Mouse (Mus musculus) kidney, adult 8-10 months (tissue): Measurements from ENCODE around the gene 1700067K01Rik.
A peak's percentile ranks its signal among the peaks of the same experiment; 100 is the strongest.
"Not testable (repeated sequence)": the region's sequence is repeated elsewhere in the genome, so short reads cannot be mapped to it uniquely, and the experiment has no call there.

Experiments used
- DNase-seq, 2 experiments: peaks; one replicate each; pipeline ENCODE4 v3.0.0; 2022

The 1700067K01Rik gene

DNA sequence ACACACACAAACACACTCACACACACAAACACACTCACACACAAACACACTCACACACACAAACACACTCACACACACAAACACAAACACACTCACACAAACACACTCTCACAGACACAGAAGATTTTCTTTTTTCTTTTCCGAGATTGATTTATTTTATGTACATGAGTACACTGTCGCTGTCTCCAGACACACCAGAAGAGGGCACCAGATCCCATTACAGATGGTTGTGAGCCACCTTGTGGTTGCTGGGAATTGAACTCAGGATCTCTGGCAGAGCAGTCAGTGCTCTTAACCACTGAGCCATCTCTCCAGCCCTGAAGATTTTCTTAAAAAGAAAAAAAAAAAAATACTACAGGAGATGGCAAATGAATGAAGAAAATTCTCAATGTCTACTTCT lies 18.1 kb upstream of the 1700067K01Rik start:
- DNase-seq, result not testable (repeated sequence)

DNA sequence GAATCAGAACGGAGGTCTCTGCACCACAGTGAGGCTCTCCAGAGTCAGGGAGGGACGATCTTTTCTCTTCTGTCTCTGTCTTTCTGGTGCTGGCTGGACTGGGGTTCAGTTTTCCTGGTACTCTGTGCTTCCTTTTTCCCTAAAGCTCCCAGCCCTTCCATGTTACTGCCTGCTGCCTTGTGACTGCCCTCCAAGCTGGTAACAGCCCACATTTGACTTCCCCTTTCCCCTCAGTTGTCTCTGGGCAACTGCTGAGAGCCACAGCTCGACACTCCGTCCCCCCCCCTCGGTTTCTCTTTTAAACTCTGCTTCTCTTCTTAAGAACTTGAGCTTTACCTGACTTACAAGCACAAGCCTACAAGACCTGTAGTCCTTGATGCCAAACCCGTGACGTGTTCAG lies 12.1 kb upstream of the 1700067K01Rik start:
- DNase-seq, result no peak

DNA sequence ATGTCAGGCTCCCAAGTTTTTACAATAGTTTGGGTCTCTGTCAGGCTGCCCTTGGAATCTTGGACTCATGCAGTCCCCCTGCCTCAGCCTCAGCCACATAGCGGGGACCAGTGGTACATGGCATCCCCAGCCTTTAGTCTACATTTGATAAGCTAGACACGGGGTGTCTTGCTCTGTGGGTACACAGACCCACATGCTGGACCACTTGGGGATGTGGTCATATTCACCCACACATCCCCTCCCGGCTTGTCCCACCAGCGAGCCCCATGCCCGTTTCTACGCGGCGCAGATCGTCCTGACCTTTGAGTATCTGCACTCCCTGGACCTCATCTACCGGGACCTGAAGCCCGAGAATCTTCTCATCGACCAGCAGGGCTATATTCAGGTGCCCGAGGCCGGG lies 11.1 kb upstream of the 1700067K01Rik start:
- no peak for DNase-seq

DNA sequence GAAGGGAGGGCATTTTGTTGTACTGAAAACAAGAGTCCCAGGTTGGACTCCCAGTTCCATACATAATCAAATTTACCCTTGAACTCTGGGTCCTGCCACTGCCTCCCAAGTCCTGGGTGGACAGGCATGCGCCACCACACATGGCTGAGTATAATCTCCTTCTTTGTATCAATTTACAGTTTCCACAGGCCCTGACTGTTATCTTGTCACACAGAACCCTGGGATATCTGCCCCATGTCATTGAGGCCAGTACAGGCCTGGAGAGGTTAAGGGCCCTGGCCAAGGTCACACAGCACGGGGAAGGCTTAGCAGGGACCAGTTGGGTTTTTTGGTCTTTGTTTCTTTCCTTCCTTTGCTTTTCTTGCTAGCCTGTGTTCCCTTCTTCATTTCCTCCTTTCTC lies 8.8 kb upstream of the 1700067K01Rik start:
- DNase-seq, result no peak

DNA sequence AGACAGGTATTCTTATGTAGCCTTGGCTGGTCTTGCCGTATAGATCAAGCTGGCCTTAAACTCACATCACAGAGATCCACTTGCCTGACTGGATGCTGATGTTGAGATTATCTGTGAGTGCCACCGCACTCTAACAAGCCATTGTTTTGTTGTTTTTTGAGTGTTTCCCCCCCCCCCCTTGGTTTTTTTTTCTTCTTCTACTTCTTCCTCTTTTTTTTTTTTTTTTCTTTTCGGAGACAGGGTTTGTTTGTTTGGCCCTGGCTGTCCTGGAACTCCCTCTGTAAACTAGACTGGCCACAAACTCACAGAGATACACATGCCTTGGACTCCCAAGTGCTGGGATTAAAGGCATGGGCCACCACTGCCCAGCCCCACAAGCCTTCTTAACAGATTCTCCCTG lies 7.3 kb upstream of the 1700067K01Rik start:
- no peak for DNase-seq

DNA sequence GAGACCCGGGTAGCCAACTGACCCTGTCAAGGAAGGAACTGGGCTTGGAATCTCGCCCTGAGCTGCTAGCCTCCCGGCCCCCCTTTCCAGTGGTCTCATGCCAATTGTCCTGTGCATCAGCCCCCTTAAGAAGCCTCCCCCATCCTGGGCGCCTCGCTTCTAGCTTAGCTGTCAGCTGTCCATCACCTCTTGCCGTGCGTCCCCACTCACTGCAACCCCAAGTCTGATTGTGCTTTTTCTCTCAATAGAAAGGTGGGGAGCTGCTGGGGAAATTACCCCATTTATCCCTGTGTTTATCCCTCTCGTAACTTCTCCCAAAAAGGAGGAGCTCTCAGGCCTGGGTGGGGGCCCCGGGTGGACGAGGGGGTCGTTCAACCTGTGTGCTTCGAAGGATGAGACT lies 5.3 kb upstream of the 1700067K01Rik start:
- no peak for DNase-seq

DNA sequence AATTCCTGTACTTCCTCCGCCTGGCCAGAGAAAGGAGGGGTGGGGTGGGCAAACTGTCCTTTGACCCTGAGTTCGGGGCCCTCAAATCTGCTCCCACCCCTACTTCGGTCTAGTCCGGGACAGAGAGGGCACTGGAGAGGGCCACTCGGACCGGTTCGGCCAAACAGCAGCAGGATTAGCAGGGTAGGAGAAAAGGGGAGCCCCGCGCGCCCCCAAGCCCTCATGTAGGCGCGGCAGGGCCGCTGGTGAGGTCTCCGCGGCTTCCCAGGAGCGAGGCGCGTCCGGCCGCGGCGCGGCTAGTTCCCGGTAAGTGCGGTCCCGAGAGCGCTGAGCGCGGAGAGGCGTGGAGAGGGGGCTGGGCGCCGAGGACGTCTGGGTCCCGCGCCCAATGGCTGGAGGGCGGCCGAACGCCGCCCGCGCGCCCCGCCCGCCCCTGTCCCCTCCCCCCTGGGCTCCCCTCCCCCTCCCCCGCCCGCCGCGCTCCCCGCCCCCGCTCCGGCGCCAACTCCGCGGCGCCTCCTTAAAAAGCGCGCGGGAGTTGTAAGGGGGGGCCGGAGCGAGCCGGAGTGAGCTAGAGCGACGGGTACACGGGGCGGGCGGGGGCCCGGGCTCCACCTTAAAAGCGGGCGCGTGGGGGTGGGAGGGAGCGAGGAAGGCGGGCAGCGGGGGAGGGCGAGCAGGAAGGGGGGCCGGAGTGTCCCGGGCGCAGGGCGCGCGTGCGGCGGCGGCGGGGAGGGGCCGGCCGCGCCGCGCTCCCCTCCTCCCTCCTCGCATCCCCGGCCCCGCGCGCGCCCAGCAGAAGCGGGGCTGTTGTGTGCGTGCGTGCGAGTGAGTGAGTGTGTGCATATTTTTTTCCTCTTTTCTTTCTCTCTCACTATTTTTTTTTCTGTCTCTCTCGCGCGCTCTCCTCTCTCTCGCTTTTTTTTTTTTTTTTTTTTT lies 4.5 kb upstream of the 1700067K01Rik start:
- DNase-seq, result peak; percentile 82 to 86

DNA sequence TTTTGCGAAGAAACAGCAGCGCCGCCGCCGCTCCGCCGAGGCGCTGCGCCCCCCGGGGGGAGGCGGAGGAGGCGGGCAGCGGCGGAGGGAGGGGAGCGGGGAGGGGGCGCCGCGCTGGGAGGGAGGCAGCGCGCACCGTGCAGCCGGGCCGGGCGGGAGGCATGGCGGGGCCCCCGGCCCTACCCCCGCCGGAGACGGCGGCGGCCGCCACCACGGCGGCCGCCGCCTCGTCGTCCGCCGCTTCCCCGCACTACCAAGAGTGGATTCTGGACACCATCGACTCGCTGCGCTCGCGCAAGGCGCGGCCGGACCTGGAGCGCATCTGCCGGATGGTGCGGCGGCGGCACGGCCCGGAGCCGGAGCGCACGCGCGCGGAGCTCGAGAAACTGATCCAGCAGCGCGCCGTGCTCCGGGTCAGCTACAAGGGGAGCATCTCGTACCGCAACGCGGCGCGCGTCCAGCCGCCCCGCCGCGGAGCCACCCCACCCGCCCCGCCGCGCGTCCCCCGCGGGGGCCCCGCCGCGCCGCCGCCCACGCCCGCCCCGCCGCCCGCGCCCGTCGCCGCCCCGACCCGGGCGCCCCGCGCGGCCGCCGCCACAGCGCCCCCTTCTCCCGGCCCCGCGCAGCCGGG lies 3.7 kb upstream of the 1700067K01Rik start, which contains the start of gene Samd1:
TSS of gene Samd1 (plus strand) at position 162 of the 631 bp plus-strand sequence.
- DNase-seq, result peak in 1 of 2 experiments; percentile 54

DNA sequence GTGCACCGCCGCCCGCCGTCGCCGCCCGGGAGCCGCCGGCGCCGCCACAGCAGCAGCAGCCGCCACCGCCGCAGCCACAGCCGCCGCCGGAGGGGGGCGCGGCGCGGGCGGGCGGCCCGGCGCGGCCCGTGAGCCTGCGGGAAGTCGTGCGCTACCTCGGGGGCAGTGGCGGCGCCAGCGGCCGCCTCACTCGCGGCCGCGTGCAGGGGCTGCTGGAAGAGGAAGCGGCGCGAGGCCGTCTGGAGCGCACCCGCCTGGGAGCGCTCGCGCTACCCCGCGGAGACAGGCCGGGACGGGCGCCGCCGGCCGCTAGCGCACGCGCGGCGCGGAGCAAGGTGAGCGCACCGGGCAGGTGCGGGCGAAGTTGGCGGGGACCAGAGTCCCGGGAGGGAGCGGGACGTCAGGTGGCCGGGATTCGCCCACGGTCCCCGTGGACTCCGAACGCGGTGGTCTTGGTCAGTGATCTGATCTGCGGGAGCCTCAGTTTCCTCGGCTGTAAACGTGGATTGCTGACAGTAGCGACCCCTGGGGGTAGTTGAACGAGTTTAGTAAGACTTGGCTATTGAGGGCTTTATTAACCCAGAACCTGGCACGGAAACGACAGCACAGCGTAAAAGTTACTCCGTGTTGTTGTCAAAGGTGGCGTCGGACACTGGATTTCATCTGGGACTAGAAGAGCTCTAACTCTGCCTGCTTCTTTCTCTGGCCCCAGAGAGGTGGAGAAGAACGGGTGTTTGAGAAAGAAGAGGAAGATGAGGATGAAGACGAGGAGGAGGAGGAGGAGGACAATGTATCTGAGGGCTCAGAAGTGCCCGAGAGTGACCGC lies 2.9 kb upstream of the 1700067K01Rik start:
- DNase-seq, result peak; percentile 62 to 71

DNA sequence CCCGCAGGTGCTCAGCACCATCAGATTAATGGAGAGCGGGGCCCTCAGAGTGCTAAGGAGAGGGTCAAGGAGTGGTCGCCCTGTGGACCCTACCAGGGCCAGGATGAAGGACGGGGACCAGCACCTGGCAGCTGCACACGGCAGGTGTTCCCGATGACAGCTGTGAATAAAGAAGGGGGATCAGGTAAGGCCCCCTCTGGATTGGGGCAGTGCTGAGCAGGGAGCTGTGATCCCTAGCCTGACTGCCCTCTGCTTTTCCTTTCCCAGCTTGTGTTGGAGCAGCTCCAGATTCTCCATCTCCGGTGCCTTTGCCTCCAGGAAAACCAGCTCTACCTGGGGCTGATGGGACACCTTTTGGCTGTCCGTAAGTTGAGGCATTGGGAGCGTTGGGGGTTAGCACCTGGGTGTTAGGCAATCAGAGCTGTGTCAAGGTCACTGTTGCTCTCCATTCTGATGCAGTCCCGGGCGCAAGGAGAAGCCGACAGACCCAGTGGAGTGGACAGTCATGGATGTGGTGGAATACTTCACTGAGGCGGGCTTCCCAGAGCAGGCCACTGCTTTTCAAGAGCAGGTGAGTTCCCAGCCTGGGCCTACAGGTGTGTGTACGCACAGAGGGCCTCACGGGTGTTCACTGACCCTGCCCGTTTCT lies 2.1 kb upstream of the 1700067K01Rik start:
- DNase-seq, result no peak

DNA sequence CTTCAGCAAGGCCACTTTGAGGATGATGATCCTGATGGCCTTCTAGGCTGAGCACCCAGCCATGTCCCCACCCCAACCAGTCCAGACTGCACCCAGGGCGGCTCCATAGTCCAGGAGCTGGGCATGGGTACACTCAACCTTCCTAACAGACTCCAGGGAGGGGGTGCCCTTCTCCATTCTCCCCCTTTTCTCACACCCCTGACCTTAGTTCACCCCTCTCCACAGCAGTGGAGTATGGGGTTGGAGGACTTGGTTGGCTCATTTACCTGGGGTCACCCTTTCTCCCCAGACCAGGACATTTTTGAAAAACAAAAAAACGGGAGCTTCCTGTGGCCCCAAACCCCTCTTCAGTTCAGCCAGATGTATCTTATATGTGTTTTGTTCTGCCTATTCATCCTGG lies 1.5 kb upstream of the 1700067K01Rik start:
- DNase-seq, result no peak

DNA sequence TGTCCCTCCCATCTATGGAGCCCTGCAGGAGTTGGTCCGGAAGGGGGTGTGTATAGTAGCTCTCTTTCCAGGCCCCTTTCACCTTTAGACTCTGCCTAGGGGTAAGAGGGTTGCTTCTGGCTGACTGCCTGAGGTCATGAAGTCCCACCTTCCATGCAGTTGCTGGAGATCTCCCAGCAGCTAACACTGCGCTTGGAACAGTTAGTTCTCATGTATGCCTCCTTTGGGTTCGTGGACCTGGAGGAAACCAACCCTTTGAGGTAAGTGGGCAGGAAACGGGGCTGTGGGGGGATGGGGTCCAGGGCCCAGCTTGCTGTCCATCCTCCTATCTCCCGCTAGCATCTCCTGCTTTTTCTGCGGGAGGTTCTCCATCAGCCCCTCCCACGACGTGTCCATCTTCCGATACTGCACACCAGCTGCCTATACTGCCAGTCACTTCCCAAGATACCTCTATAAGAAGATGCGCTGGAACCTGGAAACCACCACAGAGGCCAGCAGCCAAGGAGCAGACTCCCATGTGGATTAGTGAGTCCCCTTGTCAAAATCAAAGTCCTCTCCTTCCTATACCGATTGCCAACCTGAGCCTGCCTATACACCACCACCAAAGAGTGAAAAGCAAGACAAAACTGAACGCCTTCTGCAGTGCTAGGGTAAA lies 1.8 kb downstream of the 1700067K01Rik start:
- DNase-seq, result peak; percentile 65 to 67

DNA sequence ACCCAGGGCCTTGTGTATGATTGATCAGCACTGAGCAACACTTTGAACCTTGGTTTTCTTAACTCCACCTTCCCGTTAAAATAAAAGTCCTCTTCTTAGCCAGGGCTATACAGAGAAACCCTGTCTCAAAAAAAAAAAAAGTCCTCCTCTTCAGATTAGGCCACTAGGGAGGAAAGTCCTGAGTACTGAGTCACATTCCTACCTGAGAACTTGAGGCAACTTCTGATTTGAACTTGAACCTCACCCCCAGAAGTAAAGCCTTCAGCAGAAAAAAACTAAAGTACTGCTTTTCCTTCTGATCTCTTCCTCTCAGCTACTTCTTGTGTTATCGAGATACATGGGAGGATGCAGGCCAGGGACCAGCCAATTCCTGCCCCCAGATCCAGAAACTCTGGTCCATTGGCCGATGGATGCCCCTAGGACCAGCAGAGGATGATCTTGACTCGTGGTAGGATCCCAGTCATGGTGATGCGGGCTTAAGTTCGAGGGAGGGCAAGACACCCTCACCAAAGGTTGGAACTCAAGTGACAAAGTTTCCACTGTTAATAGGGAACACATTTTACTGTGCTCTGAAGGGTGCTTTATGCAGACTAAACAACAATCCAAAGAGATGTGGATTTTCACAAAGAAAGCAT lies 2.4 kb downstream of the 1700067K01Rik start:
- no peak for DNase-seq

DNA sequence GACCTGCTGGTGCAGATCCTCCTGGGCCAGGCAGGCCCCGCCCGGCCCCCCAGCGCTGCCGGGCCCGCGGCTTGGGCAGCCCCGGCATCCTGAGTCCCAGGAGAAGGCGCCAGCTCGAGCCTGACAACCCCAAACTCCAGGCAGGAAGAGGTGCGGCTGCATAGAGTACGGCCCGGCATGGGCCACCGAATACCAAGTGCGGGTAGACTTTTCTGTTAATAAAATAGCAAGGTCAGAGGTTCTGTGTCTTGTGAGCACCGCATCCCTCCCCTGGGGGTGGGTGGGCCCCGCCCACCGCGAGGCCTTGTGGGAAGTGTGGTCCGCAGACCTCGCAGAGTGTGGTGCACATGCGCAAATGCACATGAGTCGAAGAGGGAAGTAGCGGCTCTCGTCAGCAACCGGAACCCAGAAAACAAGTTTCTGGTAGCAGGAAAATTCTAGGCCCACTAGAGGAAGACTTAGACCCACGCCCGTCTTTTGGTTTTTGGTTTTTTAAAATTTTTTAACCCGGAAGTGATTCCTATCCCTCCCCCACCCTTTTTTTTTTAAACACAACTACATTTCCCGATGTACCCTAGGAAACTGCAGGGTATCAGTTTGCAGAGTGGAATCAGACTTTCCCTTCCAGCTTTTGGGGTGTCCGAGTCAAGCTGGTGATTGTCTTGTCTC lies 3.4 kb downstream of the 1700067K01Rik start:
- DNase-seq, result peak; percentile 96 to 97

DNA sequence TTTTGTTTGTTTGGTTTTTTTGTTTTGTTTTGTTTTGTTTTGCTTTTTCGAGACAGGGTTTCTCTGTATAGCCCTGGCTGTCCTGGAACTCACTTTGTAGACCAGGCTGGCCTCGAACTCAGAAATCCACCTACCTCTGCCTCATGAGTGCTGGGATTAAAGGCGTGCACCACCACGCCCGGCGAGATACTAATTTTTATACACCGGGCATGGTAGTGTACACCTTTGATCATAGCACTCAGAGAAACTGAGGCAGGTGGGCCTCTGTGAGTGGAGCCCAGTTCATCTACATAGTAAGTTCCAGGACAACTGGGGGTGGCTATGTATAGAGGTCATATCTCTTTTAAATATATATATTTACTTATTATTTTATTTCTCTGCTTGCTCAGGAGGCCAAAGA lies 4.2 kb downstream of the 1700067K01Rik start:
- not testable (repeated sequence) for DNase-seq

DNA sequence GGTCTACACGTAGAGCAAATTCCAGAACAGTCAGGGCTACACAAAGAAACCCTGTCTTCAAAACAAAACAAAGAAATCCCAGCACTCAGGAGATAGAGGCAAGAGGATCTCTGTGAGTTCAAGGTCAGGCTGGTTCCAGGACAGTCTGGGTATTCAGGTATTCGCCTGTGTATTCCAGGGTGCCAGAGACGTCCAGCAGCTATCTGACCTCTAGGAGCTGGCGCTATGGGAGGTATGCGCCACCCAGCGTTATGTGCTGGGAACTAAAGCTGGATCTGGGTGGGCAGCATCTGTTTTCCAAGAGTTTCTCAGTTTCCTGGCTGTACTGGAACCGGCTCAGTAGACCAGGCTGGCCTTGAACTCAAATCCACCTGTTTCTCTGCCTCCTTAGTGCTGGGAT lies 7.1 kb downstream of the 1700067K01Rik start:
- no peak for DNase-seq

DNA sequence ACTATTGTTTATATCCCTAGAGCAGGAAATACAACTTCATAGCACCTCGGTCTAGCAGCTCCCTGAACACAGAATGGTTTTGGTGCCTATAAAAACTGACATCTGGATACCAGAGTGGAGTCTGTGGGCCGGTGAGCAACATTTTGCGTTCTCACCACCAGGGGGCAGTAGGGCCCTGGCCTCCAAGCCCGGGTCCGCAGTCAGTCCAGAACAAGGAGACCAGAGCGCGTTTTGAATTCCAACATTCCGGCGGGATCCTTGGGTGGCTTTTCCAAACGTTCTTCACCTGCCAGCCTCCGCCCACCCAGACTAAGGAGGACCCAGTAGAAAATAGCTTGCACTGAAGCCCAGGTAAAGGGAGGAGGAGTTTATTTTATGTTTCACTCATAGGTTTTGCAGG lies 8.6 kb downstream of the 1700067K01Rik start:
- peak; percentile 88 to 94 for DNase-seq

DNA sequence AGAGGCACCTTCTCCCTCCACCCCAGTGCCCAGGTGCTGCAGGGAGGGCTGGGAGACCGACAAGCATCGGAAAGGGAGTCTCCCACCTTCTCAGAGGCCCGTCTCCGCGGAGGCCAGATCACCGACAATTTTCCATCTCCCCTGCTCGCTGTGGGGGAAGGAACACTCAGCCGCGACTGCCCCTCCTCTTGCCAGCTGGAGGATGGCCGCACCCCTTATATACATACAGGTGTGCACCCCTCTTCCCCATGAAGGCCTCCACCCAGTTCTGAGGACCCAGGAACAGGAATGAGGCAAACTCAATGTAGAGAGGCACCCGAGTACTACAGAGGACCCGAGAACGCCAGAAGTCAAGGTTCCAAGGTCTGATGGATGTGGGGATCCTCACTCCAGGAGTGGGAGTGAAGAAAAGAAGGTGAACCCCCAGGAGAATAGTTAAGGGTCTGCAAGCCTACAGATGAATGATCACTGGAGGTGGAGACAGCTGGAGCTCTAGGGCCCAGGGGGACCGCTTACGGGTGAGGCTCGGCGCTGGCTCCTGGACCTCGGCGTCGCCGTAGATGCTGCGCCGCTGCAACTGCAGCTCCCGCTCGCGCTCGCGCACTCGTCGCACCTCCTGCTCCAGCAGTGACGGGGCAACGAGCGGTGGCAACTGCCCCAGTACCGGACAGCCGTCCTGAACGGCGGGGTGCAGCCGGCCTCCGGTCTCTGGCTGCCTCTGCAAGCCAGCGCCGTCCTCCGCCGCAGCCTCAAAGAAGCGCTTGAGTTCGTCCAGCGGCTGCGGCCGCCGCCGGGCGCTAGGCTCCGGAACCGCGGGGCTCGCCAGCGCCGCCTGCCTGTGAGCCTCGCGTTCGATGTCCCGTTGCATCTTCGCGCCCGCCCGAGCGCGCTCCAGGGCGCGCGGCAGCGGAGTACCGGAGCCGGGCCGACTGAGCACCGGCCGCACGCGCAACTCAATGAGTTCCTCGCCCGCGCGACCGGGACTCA lies 9.6 kb downstream of the 1700067K01Rik start:
- peak; percentile 57 to 78 for DNase-seq

DNA sequence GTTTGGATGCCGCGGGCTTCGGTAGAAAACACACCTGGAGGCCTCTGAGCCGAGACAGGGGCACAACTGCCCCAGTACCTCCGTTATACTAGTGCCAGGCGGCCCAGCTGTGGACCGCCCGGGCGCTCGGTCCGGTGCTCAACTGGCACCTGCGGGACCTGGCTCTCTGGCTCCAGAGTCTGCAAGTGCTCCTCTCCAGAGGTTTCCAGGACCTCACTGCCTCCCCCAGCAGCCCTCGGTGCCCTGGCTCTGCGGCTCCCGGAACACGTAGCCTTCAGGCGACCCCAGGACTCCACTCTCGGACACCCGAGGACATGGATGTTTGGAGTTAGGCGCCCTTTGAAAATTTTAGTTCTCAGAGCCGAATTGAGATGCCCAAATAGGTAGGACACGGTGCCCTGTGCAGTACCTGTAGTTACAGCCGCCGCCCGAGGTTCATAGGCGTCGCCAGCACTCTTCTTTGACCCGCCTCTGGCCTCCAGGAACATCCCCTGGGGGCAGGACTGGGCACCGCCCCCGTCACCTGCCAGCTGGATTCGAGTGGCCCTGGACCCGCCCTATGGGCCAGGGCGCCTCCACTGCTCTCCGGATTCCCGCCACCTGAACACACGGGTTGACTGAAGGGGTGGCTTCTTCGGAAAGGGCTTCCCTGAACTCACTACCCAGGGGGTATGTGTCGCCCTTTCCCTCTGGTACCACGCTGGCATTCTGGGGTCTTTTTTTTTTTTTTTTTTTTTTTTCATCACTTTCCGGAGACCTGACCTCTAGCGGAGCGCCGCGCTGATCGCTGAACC lies 10.6 kb downstream of the 1700067K01Rik start, which contains the start of gene 2210011C24Rik:
TSS of gene 2210011C24Rik (minus strand) at position 467 of the 794 bp plus-strand sequence.
- peak; percentile 82 to 87 for DNase-seq
